Mouse (Mus musculus): ENCODE data around the gene Npw. TPM values are rescaled to one million over a fixed set of nuclear protein-coding genes. Genes with fewer than 3 reads are reported as not detected.
A peak's percentile ranks its signal among the peaks of the same experiment; 100 is the strongest.
"Not testable (repeated sequence)": the region's sequence is repeated elsewhere in the genome, so short reads cannot be mapped to it uniquely, and the experiment has no call there.

The Npw gene
- total RNA-seq, 2 experiments from 2014 or later = not detected

DNA sequence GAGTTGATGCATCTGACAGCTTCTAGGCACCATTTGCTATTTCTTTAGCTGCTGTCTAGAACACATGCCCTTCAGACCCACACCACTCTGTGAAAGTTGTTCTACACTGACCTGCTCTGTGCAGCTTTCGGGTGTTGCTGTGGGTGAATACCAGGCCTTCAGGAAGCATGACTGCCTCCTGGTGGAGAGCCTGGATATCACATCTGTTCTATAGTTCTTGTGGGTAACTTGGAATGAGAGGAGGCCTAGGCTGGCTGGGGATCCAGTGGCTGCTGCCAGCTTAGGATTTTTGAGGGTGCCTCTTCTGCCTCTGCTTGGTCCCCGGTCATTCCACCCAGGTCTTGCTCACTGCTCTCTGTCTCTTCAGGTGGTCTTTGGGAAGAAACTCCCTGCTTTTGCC lies 17.9 kb upstream of the Npw start:
- intact Hi-C loops (cut with DNase I) = no loop called here

GRCm38 (mm10) chr17:24674277-24674676 lies 16.0 kb upstream of the Npw start:
- DNase-seq (ENCODE audit: extremely low spot score in 1 of 2, low spot score in 2 of 2) = no peak
- intact Hi-C loops (cut with DNase I) = no loop called here

More for the DNA sequence above, 17.9 kb upstream of the Npw start:
- peak in 1 of 2 experiments; percentile 79 for DNase-seq (ENCODE audit: extremely low spot score in 1 of 2, low spot score in 2 of 2)

GRCm38 (mm10) chr17:24672141-24672540 lies 13.9 kb upstream of the Npw start:
- DNase-seq (ENCODE audit: extremely low spot score in 1 of 2, low spot score in 2 of 2) = peak in 1 of 2 experiments; percentile 73
- intact Hi-C loops (cut with DNase I) = no loop called here

DNA sequence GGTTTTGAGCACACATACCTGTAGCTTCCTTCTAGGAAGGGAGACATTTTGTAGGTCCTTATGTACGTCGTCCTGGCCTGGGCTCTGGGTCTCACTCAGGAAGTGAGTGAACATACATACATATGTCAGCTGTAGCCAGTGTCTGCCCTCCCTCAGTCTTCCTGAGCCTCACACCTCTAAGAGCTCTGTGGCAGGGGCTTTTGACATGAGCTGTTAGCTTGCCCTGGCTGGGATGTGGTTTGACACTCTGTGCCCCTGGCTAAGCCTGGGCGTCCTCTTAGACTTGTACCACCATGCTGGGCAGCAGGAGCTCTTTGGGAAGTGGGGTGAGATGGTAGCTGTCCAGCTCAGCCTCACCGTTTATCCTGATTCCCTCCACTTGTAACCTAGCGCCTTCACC lies 13.1 kb upstream of the Npw start:
- intact Hi-C loops (cut with DNase I) = no loop called here
- no peak for DNase-seq (ENCODE audit: extremely low spot score in 1 of 2, low spot score in 2 of 2)

DNA sequence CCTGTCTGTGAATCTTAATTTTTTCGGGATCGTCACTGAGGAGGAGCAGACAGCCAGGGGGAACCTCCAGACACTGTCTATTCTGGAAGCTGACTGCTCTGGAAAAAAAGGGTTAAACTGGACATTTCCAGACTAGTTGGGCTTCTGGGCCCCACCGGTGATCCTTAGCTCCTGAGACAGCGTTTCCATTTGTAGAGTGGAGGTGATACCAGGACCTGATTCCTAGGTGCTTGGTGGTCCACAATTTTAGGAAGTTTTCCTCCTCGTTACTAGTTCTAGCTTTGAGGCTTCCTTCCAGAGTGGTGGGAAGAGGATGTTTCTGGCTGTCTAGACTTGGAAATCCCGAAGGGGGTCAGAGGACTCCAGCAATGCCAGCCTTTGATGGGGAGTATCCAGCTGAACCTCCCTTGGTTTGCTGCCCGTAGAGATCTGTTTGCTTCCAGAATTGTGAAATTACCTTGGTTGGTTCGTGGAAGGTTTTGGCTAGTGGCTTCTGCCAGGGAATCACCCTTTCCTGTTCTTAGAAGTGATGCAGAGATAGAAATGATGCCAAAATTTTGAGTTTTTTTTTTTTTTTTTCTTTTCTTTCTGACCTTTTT lies 12.1 kb upstream of the Npw start:
- intact Hi-C loops (cut with DNase I) = no loop called here
- no peak for DNase-seq (ENCODE audit: extremely low spot score in 1 of 2, low spot score in 2 of 2)

- intact Hi-C loops (cut with DNase I) = no loop called here
- DNase-seq (ENCODE audit: extremely low spot score in 1 of 2, low spot score in 2 of 2) = peak; percentile 91 to 97
These were observed 11.4 kb upstream of the Npw start, which contains the start of gene Zfp598 for GRCm38 (mm10) chr17:24669545-24670245. TSS of gene Zfp598 (plus strand) at chr17:24669687.

DNA sequence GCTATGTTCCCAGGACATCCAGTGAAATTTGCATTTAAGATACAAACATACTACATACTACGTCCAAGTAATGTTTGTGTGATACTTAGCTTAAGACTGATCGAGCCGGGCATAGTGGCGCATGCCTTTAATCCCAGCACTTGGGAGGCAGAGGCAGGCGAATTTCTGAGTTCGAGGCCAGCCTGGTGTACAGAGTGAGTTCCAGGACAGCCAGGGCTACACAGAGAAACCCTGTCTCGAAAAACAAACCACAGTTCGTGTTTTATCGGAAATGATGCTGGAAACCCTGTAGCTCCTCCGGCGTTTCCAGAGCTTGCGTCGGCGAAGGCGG lies 10.9 kb upstream of the Npw start:
- DNase-seq (ENCODE audit: extremely low spot score in 1 of 2, low spot score in 2 of 2); intact Hi-C loops (cut with DNase I): not testable (repeated sequence)

GRCm38 (mm10) chr17:24667416-24667815 lies 9.2 kb upstream of the Npw start:
- peak in 1 of 2 experiments; percentile 60 for DNase-seq (ENCODE audit: extremely low spot score in 1 of 2, low spot score in 2 of 2)
- intact Hi-C loops (cut with DNase I) = no loop called here

DNA sequence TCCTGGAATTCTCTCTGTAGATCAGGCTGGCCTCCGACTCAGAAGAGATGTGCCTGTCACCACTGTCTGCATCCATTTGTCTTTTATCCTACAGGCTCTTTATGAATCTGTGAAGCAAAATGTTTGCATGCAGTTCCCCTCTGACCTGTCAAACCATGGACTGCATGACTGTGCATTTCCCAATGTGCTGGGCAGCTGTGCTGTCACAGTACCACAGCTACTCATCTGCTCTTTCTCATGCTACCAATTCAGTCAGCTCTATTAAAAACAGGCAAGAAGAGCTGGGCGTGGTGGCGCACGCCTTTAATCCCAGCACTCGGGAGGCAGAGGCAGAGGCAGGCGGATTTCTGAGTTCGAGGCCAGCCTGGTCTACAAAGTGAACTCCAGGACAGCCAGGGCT lies 8.8 kb upstream of the Npw start:
- intact Hi-C loops (cut with DNase I) = not testable (repeated sequence)

DNA sequence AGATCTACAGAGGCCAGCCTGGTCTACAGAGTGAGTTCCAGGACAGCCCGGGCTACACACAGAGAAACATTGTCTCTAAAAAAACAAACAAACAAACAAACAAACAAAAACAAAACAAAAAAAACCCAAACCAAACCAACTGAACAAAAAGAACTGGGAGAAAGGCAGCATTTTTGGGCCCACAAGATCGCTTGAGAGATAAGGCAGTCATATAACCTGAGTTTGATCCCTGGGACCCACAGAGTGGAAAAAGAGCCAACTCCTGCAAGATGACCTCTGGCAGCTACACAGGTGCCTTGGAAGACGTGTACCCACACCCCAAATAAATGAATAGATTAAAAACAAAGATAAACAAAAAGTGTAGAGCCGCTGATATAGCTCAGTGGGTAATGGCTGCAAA lies 3.3 kb downstream of the Npw start:
- no peak for DNase-seq (ENCODE audit: extremely low spot score in 1 of 2, low spot score in 2 of 2)
- intact Hi-C loops (cut with DNase I) = no loop called here

More for the DNA sequence above, 8.8 kb upstream of the Npw start:
- DNase-seq (ENCODE audit: extremely low spot score in 1 of 2, low spot score in 2 of 2) = not testable (repeated sequence)

DNA sequence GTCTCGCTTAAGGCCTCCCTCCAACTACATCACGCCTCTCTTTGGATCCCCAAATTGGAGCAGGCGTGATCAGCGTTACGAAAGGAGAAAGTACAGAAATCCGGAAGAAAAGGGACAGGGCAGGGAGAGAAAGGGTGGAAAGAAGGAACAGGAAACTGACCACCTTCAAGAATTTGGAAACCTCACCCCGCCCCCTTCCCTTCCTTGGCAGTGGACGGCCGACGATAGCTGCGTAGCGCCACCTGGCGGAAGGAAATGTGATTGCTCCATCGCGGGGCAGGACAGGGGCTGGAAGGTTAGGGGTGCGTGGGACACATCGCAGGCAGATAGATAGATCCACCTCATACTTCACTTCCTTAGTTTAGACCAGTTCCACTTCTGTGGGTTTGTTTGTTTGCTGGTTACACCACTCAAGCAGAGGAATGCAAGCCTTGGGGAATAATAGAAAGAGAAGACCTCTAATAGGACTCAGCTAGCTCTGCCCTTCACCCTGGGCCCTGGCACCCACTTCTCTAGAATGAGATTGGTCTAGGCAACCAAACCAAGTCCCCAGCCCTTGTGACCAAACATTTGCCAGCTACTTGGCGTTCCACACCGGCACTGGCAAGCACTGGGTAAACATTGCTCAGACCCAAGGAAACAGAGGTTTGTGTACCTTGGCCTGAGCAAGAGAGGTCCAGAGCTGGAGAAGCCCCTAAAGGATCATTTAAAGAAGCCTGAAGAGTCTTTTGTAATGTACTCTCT lies 4.1 kb downstream of the Npw start:
- DNase-seq (ENCODE audit: extremely low spot score in 1 of 2, low spot score in 2 of 2) = peak in 1 of 2 experiments; percentile 86
- intact Hi-C loops (cut with DNase I) = no loop called here

GRCm38 (mm10) chr17:24651835-24652234 lies 6.4 kb downstream of the Npw start:
- intact Hi-C loops (cut with DNase I) = no loop called here
- no peak for DNase-seq (ENCODE audit: extremely low spot score in 1 of 2, low spot score in 2 of 2)

- DNase-seq (ENCODE audit: extremely low spot score in 1 of 2, low spot score in 2 of 2) = no peak
- intact Hi-C loops (cut with DNase I) = no loop called here
These were observed 7.5 kb downstream of the Npw start for GRCm38 (mm10) chr17:24650766-24651165.

DNA sequence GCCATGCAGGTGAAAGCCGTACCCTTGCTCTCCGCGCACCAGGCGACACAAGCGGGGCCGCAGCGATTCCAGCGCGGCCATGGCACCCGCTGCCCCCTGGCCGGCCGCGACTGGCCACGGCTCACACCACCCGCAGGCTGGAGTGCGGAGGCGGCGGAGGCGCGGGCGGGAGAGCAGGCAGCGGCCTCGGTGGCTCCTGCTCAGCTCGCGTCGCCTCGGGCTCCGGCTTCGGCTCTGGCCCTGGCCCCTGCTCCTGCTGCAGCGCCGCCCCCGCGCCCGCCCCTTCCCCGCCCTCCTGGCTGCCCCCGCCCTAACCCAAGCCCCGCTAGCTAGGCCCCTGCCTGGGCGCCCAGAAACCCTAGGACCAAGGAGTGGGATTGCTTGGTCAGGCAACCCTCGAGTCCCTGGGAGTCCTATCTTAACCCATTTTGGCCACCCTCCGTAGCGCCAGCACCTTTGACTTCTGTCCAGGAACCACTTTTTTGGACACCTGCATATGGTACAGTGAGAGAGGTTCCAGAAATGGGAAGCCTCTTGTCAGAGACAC lies 8.1 kb downstream of the Npw start, which contains the start of gene Slc9a3r2:
Slc9a3r2 (minus strand) TSS at position 258 of the 547 bp plus-strand sequence.
- intact Hi-C loops (cut with DNase I) = no loop called here
- DNase-seq (ENCODE audit: extremely low spot score in 1 of 2, low spot score in 2 of 2) = peak in 1 of 2 experiments; percentile 82

DNA sequence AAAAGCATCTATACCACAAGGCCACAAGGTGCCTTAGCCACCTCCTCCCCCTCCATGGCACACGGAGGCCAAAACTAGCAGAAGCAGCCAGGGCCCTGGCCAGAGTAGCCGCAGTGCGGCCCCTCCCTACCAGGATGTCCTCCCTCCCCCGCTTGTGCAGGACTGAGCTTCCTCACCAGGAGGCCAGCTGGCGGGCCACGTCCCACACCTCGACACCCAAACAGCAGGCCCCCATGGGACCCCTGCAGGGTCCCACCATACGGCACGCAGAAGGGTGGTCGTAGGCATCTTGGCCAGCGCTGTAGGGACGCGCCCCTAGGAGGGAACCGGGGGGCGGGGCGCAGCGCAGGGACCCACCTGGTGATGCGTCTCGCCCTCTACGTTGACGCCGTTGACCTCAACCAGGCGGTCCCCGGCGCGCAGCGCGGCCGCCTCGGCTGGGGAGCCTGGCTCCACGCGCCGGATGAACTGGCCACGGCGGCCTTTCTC lies 8.6 kb downstream of the Npw start:
- intact Hi-C loops (cut with DNase I) = no loop called here
- peak in 1 of 2 experiments; percentile 78 for DNase-seq (ENCODE audit: extremely low spot score in 1 of 2, low spot score in 2 of 2)

- intact Hi-C loops (cut with DNase I) = no loop called here
- no peak for DNase-seq (ENCODE audit: extremely low spot score in 1 of 2, low spot score in 2 of 2)
These were observed 9.4 kb downstream of the Npw start for GRCm38 (mm10) chr17:24648731-24649377.

DNA sequence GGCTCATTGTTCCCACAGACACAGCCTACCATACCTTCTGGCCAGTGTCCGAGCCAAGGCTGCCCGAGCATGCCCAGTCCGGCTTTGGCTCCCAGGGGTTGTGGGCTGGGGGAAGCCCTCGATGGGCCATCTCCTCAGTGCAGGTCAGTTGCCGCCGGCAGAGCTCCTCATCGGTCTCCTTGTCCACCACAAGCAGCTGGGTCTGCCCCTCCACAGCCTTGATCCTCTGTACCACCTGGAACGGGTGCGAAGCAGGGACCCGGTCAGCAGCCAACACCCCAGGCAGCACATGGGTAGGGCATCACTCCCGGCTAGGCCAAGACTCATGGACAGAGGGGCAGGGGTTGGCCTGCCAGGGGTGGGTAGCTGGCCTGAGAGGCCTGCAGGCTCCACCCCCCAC lies 10.8 kb downstream of the Npw start:
- no peak for DNase-seq (ENCODE audit: extremely low spot score in 1 of 2, low spot score in 2 of 2)
- intact Hi-C loops (cut with DNase I) = no loop called here

DNA sequence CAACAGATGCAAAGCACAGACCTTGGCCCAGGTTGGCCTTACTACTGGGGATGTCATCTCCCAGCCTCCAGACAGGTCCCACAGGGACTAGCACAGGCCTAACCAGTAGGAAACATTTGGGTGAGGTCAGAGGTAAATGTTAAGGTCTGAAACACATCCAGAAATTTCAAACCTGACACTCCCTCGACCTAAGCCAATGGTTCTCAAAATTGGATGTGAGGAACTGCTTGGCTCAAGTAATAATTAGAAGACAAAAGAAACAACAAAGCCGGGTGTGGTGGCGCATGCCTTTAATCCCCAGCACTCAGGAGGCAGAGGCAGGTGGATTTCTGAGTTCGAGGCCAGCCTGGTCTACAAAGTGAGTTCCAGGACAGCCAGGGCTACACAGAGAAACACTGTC lies 11.9 kb downstream of the Npw start:
- DNase-seq (ENCODE audit: extremely low spot score in 1 of 2, low spot score in 2 of 2) = no peak
- intact Hi-C loops (cut with DNase I) = no loop called here

DNA sequence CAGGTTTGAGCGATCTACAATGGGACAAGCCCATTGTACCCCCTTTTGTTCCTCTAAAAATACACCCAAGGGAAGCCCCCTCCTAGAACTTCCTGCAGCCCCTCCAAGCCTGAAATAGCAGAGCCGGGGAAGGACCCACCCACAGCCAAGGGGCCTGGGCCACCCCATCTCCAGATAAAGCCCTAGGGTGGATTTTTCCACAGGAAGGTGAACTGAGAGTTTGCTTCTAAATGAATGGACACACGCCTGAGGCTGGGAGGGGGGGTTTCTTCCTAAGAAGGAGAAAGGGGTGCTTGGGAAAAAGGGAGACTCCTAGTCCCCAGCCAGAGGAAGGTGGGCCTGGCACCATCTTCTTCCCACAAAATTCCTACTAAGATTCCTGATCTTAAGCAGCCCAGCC lies 12.3 kb downstream of the Npw start:
- no peak for DNase-seq (ENCODE audit: extremely low spot score in 1 of 2, low spot score in 2 of 2)
- intact Hi-C loops (cut with DNase I) = no loop called here

All from left cerebral cortex, postnatal 10 days (tissue).